Mouse (Mus musculus) heart, adult 9 months (tissue): Measurements from ENCODE around the gene Fam129a.

Experiments
- DNase-seq, 2 experiments: peaks; one replicate each; pipeline ENCODE4 v3.0.0; 2022; ENCODE audit warnings: low spot score in 2 of 2

Gene Fam129a

GRCm38 (mm10) chr1:151661684-151662439 is 90.9 kb downstream of the Fam129a start:
- peak in 1 of 2 experiments; percentile 39 for DNase-seq

- no peak for DNase-seq
Measured at GRCm38 (mm10) chr1:151662958-151663357, 92.0 kb downstream of the Fam129a start.

DNA sequence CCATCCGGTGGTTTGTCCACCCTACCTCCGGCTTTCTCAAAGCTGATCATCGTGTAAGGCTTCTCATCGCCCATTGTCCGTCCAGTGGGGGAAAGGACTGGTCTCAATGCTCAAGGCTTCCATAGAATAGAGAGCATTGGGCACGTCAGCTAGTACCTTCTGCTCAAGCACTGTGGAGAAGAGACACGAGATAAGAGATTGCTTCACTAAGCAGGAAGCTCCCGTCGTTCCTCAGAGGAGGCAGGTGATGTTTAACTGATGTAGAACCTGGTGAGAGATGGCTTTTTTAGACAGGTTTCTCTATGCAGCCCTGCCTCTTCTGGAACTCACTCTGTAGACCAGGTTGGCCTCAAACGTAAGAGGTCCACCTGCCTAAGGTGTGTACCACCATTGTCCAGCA is 93.4 kb downstream of the Fam129a start:
- DNase-seq, result no peak

- DNase-seq, result no peak
Measured at GRCm38 (mm10) chr1:151664837-151665431, 93.9 kb downstream of the Fam129a start.

DNA sequence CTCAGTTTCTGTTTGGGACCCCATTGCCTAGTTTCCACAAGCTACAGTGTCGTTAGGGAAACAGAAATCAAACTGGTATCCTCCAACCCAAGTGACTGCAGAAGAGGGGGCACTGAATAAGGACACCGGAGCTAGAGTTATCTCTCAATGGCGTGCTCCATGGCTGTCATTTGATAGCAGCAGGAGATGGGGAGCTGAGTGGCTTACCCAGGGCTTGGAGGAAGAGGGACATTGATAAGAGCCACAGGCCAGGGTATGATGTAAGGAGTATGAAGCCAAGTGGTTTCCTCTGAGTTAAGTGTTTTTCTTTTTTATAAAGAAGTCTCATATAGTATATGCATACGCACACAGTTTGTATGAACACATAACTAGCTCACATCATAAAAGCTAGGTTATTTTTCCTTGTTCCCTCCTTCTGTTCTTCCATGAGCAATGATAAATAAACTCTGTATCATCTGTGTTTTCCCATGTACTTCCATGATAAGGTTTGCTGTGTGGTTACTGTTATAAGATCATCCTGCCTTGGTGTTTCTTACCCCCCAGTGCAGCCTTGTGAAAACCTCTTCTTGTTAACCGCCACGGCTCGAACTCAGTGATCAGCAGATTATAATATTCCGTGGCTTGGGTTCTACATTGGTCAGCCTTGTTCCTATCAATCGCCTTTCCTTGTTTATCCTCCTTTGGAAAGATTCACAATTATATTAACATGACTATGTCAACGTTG is 96.5 kb downstream of the Fam129a start:
- no peak for DNase-seq

- no peak for DNase-seq
Measured at GRCm38 (mm10) chr1:151670006-151670591, 99.1 kb downstream of the Fam129a start.

DNA sequence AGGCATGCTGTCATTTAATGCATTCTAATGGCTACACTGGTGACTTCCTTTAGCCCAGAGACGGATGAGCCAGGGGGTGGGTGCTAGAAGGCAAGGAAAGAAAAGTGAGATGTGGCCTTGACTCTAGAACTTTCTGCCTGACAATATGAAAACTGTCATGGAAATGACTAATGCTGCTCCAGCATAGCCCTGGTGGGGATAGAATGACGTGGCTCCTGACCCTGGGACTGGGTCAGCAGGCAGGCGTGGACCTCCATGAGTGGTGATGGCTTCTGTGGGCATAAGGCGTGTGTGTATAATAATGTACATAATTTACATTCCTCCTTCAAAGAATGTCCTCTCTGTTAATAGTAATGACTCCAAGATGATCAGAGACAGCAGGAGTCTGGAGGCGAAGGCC is 104.7 kb downstream of the Fam129a start:
- no peak for DNase-seq

- no peak for DNase-seq
Measured at GRCm38 (mm10) chr1:151677185-151677809, 106.3 kb downstream of the Fam129a start.

DNA sequence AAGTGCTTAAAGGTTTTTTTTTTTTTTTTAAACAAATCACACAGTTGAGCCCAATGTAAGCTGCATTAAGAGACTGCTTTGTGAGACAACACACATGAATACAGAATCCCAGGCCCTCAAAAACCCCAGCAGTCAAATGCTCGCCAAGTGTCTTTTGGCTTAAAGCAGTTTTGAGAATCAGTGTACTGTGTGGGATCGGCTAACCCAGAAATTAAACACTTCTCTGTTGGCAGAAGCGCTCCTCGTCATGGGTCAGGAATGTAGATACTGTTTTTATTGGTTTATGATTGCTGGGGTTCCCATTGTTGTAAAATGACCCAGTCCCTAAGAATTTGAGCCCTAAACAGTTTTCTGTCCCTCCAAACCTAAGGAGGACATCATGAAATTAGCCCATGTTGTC is 107.0 kb downstream of the Fam129a start:
- peak in 1 of 2 experiments; percentile 44 for DNase-seq

DNA sequence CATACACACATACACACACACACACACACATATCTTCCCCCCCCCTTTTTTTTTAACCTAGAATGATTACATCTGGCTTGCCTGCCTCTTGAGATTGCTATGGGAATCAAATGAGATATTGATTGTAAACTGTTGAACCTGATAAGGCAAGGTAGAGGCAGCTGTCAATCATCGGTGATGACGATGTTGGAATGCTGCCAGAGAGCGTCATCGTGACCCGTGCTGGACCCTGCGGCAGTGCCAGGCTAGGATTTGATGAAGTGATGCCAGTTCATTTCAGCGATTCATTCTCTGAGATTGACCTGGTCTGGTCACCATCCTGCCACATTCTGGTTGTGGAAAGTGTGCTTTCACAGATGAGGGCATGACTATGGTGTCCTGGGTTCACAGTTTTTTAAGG is 108.2 kb downstream of the Fam129a start:
- no peak for DNase-seq

DNA sequence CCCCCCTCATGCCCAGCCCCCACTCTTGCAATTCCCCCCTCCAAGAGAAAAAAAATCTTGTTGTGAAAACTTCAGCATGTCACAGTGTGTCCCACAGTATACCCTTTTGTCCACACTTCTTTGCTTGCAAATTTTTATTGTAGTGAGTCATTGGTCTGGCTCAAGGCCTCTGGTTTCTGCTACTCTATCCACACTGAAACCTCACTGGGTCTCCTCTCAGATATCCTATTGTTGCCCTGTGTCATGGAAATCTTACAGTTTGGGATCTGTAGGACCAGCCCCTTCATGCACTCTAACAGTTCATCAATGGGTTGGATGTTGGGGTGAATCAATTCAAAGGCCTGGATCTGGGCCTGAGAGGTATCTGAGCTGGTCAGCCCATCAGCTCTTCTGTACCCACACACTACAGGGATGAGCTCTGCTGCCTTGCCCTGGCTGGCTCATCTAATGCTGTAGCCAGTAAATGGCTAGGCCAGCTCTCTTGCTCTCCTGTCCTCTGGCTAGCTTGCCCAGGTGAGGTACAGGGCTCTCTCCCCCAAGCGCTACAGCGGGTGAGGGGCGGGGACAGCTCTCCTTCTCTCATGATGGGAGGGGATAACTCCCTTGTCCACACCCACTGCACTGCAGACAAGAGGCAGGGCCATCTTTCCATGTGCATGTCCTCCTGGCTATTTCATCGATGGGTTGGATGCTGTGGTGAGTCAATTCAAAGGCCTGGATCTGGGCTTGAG is 109.1 kb downstream of the Fam129a start:
- no peak for DNase-seq

DNA sequence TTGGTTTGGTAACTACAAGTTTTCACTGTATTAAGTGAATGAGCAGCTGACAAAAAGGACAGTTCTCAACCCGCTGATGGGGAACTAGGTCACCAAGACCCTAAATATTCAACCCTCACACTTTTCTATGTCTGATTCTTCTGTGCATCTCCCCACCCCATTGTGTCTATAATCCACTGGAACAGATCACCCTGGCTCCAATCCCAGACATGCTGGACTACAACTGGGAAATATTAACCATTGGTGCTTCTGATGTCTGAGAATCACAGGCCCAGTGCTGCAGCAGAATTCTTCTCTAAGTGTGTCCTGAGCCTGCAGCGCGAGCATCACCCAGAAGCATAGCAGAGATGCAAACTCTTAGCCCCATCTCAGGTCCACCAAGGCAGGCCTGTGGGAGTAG is 110.0 kb downstream of the Fam129a start:
- DNase-seq, result no peak

DNA sequence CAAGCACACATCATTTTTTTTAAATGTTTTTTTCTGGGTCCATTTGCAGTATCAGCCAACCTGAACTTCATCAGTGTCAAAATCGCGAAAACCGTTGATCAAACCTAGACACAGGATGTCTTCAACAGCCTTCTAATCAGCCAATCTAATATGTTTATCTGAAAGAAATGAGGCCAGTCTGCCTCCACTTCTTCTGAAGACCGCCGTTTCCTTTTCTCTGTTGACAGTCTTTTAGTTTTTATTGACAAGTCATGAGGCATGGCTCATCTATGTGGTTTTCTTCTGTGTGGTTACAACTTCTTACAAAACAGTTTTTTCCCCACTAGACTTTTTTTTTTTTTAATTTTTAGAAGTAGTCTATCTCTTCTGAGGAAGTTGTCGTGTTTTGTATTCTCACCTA is 111.9 kb downstream of the Fam129a start:
- DNase-seq, result no peak

DNA sequence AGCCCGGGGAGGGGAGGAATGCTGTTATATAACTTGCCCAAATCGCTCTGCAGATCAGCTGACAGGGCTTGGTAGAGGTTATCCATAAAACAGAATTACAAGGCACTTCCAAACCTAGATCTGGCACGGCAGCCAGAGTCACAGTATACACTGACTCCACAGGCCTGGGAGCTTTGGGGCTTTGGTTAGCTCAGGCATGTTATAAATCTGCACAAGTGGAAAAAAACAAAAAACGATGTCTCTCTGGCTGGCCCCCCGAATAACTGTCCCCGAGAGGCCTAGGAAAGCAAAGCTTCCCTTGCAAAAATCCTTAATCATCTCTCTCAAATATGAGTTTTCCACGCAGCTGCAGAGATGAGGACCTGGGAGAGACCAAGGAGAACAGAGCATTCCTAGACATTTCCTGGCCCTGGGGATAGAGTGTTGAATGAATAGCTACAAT is 113.5 kb downstream of the Fam129a start:
- peak in 1 of 2 experiments; percentile 60 for DNase-seq

- DNase-seq, result no peak
Measured at GRCm38 (mm10) chr1:151684978-151685377, 114.0 kb downstream of the Fam129a start.

DNA sequence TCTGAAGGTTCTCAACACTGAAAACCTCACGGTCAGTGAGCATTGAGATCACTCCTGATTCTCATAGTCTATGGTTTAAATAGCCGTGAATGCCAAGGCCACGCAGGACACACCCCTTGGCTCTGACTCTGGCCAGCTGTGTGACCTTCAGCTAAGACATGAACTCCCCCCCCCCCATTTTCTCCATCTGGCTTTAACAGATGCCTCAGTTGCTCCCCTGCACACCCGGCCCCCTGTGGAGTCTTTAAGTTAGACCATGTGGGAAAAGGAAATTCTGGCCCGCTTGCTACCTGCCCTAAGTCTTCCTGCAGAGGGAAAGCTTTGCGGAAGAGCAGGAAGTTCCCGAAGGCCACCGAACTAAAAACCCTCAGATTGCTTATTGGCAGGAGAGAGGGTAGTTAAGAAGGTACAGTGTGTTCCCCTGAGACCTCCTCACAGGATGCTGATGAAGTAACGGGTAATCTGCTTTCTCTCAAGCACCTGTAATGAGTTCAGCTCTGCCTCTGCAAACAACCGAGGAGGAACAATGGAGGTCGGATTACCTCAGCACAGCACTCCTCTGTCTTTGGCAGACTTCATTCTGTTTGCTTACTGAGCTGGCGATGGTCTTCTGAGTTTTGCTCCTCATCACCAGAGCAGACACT is 114.8 kb downstream of the Fam129a start:
- peak in 1 of 2 experiments; percentile 37 for DNase-seq

DNA sequence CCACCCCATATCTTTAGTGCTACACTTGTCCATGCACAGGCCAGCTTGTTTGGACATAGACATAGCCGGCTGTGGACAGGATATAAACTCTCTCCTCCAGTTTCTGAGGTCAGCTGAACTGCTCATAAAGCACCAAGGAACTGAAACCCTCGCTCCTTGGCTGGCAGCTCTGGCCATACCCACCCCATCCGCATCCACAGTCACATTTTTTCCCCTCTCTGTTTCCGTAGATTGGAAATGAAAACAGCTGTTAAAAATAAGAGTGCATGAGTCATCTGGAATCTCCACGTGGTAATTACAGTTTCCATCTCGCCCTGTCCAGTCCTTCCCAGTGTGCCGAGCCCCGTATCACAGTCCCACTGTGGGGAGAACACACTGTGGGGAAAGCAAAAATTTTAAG is 115.7 kb downstream of the Fam129a start:
- peak; percentile 82 to 90 for DNase-seq

DNA sequence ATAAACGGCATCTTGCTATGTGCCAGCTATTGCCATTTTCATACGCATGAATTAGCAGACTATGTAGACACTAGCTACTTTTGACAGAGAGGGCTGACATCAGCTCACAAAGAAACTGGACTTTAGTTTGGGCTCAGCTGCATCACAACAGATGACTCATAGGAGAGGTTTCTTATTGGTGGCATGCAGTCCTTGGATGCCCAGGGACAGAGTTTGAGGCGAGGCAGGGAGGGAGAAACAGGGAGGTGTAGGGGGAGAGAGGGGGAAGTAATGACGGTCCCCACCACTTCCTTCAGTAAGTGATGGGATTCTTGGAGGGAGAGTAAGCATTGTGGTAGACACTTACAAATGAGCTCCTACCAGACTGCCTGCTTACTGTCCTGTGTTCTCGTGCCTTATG is 118.0 kb downstream of the Fam129a start:
- DNase-seq, result no peak

GRCm38 (mm10) chr1:151689561-151689960 is 118.6 kb downstream of the Fam129a start:
- peak in 1 of 2 experiments; percentile 38 for DNase-seq

DNA sequence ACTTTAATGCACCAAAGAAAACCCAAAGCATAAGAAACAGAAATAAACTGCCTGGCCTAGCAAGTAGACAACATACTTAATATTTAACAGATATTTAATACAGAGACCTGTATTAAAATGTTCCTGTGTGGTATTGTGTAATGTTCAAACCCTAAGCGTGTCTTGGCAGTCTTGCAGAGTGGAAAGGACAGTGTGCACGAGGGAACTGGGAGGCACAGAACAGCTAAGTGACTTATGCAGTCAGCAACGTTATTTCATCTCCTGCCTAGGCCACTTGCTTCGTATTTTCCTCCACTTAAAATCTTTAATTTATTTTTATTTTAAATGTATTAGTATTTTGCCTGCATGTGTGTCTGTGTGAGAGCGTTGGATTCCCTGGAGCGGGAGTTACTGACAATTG is 119.1 kb downstream of the Fam129a start:
- DNase-seq, result no peak
